ENCODE assay signal across 27 mouse cellular contexts in the genomic region with DNA sequence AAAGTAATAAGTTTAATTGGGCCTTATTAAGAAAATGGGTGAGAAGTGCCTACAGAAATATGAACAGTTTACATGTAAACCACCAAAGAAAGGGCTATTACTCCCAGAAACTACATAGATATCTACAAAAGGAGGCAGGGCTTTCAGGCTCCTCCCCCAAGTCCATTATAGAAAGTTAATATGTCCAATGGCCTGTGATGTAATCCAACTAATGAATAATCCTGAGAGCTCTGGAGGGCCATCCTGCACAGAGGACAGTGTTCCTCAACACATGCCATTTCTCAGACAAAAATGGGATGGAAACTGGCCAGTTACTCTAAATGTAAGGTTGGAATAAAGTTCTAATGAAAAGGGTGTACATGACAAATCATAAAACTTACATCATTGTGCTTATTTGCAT.
"Had no signal": no experiment of that assay in that cellular context is flagged by ENCODE, and none has a peak within 500 bp of the region (broad histone marks: within the 10 kb centered on the region; RNA-seq: fewer than 3 reads in every experiment).

No protein-coding gene starts in this region.

- H3K4me3 ChIP-seq: heart, embryonic 10.5 days; heart, embryonic 12.5 days; heart, embryonic 13.5 days; heart, embryonic 15.5 days; hindbrain, embryonic 10.5 days; hindbrain, embryonic 12.5 days; hindbrain, embryonic 13.5 days; hindbrain, embryonic 15.5 days; intestine, embryonic 15.5 days; kidney, embryonic 15.5 days; layer of hippocampus, adult 2 months had no signal

- DNase-seq: heart, postnatal 10 days; heart, postnatal 14 days; heart, postnatal 36 days; heart, postnatal 4 days; kidney, adult 11 months; kidney, adult 18-20 months; kidney, adult 2 months; kidney, adult 8-10 months; kidney, adult 9 months; kidney, postnatal 10 days; kidney, postnatal 14 days; kidney, postnatal 25 days; kidney, postnatal 36 days; kidney, postnatal 4 days; layer of hippocampus, adult 9-11 months; layer of hippocampus, postnatal 36 days had no signal

- H3K4me1 ChIP-seq: heart, embryonic 10.5 days; heart, embryonic 12.5 days; heart, embryonic 15.5 days; hindbrain, embryonic 10.5 days; hindbrain, embryonic 12.5 days; hindbrain, embryonic 13.5 days; hindbrain, embryonic 15.5 days; intestine, embryonic 15.5 days; kidney, embryonic 15.5 days had no signal
